Mouse (Mus musculus) embryonic facial prominence, embryonic 14.5 days (tissue): ENCODE measurements at regions not wholly inside any gene's neighbourhood (a gene's known extent, or its start where the extent isn't known, plus 50 kb on each side); places are given as distances from the start of the nearest gene placed in this dataset.
A peak's percentile ranks its signal among the peaks of the same experiment; 100 is the strongest.

ENCODE experiments used
- ATAC-seq: fragments of 200-750 bp; cut with Nextera tagmentation; 2 replicates; pipeline ENCODE4 v1.8.0; 2017; ENCODE audit warnings: low read depth, moderate number of reproducible peaks, moderate TSS enrichment
- DNase-seq: peaks from one replicate; pipeline ENCODE4 v3.0.0-alpha.2; 2015; ENCODE audit warnings: low spot score
- H3K27ac ChIP-seq: fragments of 300-500 bp; sonication (generic); replicated peaks from 2 replicates; pipeline ENCODE4 v1.5.1; 2014; ENCODE audit warnings: low read depth, mild to moderate bottlenecking, low read length, moderate library complexity
- H3K27me3 ChIP-seq: fragments of 300-500 bp; sonication (generic); replicated peaks from 2 replicates; pipeline ENCODE4 v1.6.1; 2014; ENCODE audit warnings: low read length; ENCODE audit not compliant: control insufficient read depth, insufficient read depth
- H3K36me3 ChIP-seq: fragments of 300-500 bp; sonication (generic); 2 replicates; pipeline ENCODE4 v1.6.1; 2014; ENCODE audit warnings: low read length, mixed read lengths; ENCODE audit not compliant: control insufficient read depth, insufficient read depth
- H3K4me1 ChIP-seq: fragments of 300-500 bp; sonication (generic); 2 replicates; pipeline ENCODE4 v1.6.1; 2014; ENCODE audit warnings: antibody characterized with exemption, low read length; ENCODE audit not compliant: control insufficient read depth, insufficient read depth
- H3K4me2 ChIP-seq: fragments of 300-500 bp; sonication (generic); 2 replicates; pipeline ENCODE4 v1.6.1; 2014; ENCODE audit warnings: low read depth, mild to moderate bottlenecking, low read length, moderate library complexity, mixed read lengths
- H3K4me3 ChIP-seq: fragments of 300-500 bp; sonication (generic); 2 replicates; pipeline ENCODE4 v1.5.1; 2014; ENCODE audit warnings: low read depth, mild to moderate bottlenecking, low read length
- H3K9ac ChIP-seq: fragments of 300-500 bp; sonication (generic); 2 replicates; pipeline ENCODE4 v1.6.1; 2014; ENCODE audit warnings: low read depth, mild to moderate bottlenecking, low read length, moderate library complexity, mixed read lengths
- H3K9me3 ChIP-seq: fragments of 300-500 bp; sonication (generic); 2 replicates; pipeline ENCODE4 v1.6.1; 2016; ENCODE audit warnings: low read length; ENCODE audit not compliant: control insufficient read depth
- WGBS: fragments of 180-500 bp; shearing (Covaris S2); extraction: QIAGEN DNeasy Blood & Tissue Kit; methylation state at CpG from one replicate; pipeline ENCODE4 v1.1.7; 2014; 5-methylcytosine and 5-hydroxymethylcytosine counted together

GRCm38 (mm10) chr9:98164489-98164888 lies 122.7 kb upstream of the Nmnat3 start:
- no peak overlapping the region for H3K4me3 ChIP-seq
- H3K27ac ChIP-seq, result no peak overlapping the region
- H3K4me2 ChIP-seq, result no peak overlapping the region
- WGBS, result 20% methylated on average over 5 of the region's 5 CpGs
- DNase-seq (no peak), ATAC-seq (no peak)
- no peaks in the 10 kb centered on the region for H3K36me3 ChIP-seq
- no peaks in the 10 kb centered on the region for H3K4me1 ChIP-seq
- no peaks in the 10 kb centered on the region for H3K27me3 ChIP-seq
- no peak overlapping the region for H3K9ac ChIP-seq
- no peaks in the 10 kb centered on the region for H3K9me3 ChIP-seq

- Histone ChIP-seq H3K9ac (no peak overlapping the region), H3K4me2 (no peak overlapping the region), H3K27ac (no peak overlapping the region), H3K9me3 (no peaks in the 10 kb centered on the region), H3K27me3 (no peaks in the 10 kb centered on the region), H3K36me3 (no peaks in the 10 kb centered on the region), H3K4me1 (no peaks in the 10 kb centered on the region), H3K4me3 (no peak overlapping the region)
- ATAC-seq (no peak), DNase-seq (peak; percentile 26)
- WGBS, result 55% methylated on average over 5 of the region's 5 CpGs
These were observed 113.2 kb upstream of the Nmnat3 start for GRCm38 (mm10) chr9:98174056-98174455.

- WGBS, result 64% methylated on average over 7 of the region's 7 CpGs
- Histone ChIP-seq H3K27me3 (no peaks in the 10 kb centered on the region), H3K4me1 (no peaks in the 10 kb centered on the region), H3K9me3 (no peaks in the 10 kb centered on the region), H3K36me3 (no peaks in the 10 kb centered on the region), H3K4me3 (no peak overlapping the region), H3K27ac (no peak overlapping the region), H3K9ac (no peak overlapping the region), H3K4me2 (no peak overlapping the region)
- no peak for DNase-seq
- ATAC-seq, result no peak
These were observed 110.4 kb upstream of the Nmnat3 start for GRCm38 (mm10) chr9:98176701-98177380.

- Histone ChIP-seq H3K36me3 (no peaks in the 10 kb centered on the region), H3K4me2 (no peak overlapping the region), H3K27me3 (no peaks in the 10 kb centered on the region), H3K27ac (no peak overlapping the region), H3K9ac (no peak overlapping the region), H3K4me3 (no peak overlapping the region), H3K9me3 (no peaks in the 10 kb centered on the region), H3K4me1 (no peaks in the 10 kb centered on the region)
- 58% methylated on average over 4 of the region's 4 CpGs for WGBS
- no peak for DNase-seq
- no peak for ATAC-seq
These were observed 106.5 kb upstream of the Nmnat3 start for GRCm38 (mm10) chr9:98180766-98181165.

GRCm38 (mm10) chr9:98186757-98187300 lies 100.4 kb upstream of the Nmnat3 start:
- WGBS, result 74% methylated on average over 10 of the region's 10 CpGs
- no peak for ATAC-seq

GRCm38 (mm10) chr9:98194356-98194755 lies 92.9 kb upstream of the Nmnat3 start:
- Histone ChIP-seq H3K27me3 (no peaks in the 10 kb centered on the region), H3K27ac (no peak overlapping the region), H3K4me2 (no peak overlapping the region), H3K36me3 (no peaks in the 10 kb centered on the region), H3K4me1 (no peaks in the 10 kb centered on the region), H3K9ac (no peak overlapping the region), H3K4me3 (no peak overlapping the region), H3K9me3 (no peaks in the 10 kb centered on the region)
- WGBS, result 91% methylated on average over 2 of the region's 2 CpGs
- DNase-seq, result no peak
- no peak for ATAC-seq

More at GRCm38 (mm10) chr9:98186757-98187300, 100.4 kb upstream of the Nmnat3 start:
- H3K4me2 ChIP-seq, result no peak overlapping the region
- no peak overlapping the region for H3K4me3 ChIP-seq
- no peak overlapping the region for H3K9ac ChIP-seq
- no peaks in the 10 kb centered on the region for H3K36me3 ChIP-seq
- no peaks in the 10 kb centered on the region for H3K27me3 ChIP-seq
- DNase-seq, result no peak
- no peak overlapping the region for H3K27ac ChIP-seq
- no peaks in the 10 kb centered on the region for H3K4me1 ChIP-seq
- H3K9me3 ChIP-seq, result no peaks in the 10 kb centered on the region

- DNase-seq (no peak), ATAC-seq (no peak)
- 70% methylated on average over 2 of the region's 2 CpGs for WGBS
- H3K36me3 ChIP-seq, result no peaks in the 10 kb centered on the region
- H3K27me3 ChIP-seq, result no peaks in the 10 kb centered on the region
- no peak overlapping the region for H3K9ac ChIP-seq
- no peaks in the 10 kb centered on the region for H3K9me3 ChIP-seq
- H3K27ac ChIP-seq, result no peak overlapping the region
- no peak overlapping the region for H3K4me2 ChIP-seq
- no peak overlapping the region for H3K4me3 ChIP-seq
- H3K4me1 ChIP-seq, result no peaks in the 10 kb centered on the region
These were observed 68.4 kb upstream of the Nmnat3 start for GRCm38 (mm10) chr9:98218824-98219223.

- Histone ChIP-seq H3K4me1 (no peaks in the 10 kb centered on the region), H3K9ac (no peak overlapping the region), H3K4me3 (no peak overlapping the region), H3K4me2 (no peak overlapping the region), H3K9me3 (no peaks in the 10 kb centered on the region), H3K27me3 (no peaks in the 10 kb centered on the region), H3K36me3 (no peaks in the 10 kb centered on the region), H3K27ac (no peak overlapping the region)
- WGBS, result 75% methylated on average over 8 of the region's 8 CpGs
- ATAC-seq, result no peak
- no peak for DNase-seq
These were observed 66.9 kb upstream of the Nmnat3 start for GRCm38 (mm10) chr9:98220367-98220766.

- no peak for DNase-seq
- Histone ChIP-seq H3K4me1 (no peaks in the 10 kb centered on the region), H3K9me3 (no peaks in the 10 kb centered on the region), H3K4me2 (no peak overlapping the region), H3K36me3 (no peaks in the 10 kb centered on the region), H3K27ac (no peak overlapping the region), H3K27me3 (no peaks in the 10 kb centered on the region), H3K9ac (no peak overlapping the region), H3K4me3 (no peak overlapping the region)
- no peak for ATAC-seq
- 8% methylated on average over 1 of the region's 1 CpGs for WGBS
These were observed 65.5 kb upstream of the Nmnat3 start for GRCm38 (mm10) chr9:98221766-98222165.
